Comparison of ENCODE assay signal across 16 mouse cellular contexts in genomic region chr3:81262801-81263200, GRCm38 (mm10).
"Had no signal": no experiment of that assay in that cellular context is flagged by ENCODE, and none has a peak within 500 bp of the region (broad histone marks: within the 10 kb centered on the region; RNA-seq: fewer than 3 reads in every experiment).

No protein-coding gene starts in this region.

- H3K27me3 ChIP-seq: lung, embryonic 15.5 days; megakaryocyte, embryonic 14.5 days; midbrain, embryonic 13.5 days; midbrain, embryonic 15.5 days; neural tube, embryonic 12.5 days; stomach, embryonic 15.5 days had no signal

- H3K9ac ChIP-seq: liver, postnatal 0 days; lung, embryonic 15.5 days; midbrain, embryonic 13.5 days; midbrain, embryonic 15.5 days; neural tube, embryonic 12.5 days; stomach, embryonic 15.5 days had no signal

- H3K4me2 ChIP-seq: lung, embryonic 15.5 days; midbrain, embryonic 11.5 days; midbrain, embryonic 13.5 days; midbrain, embryonic 15.5 days; neural tube, embryonic 12.5 days; stomach, embryonic 15.5 days had no signal

- DNase-seq: liver, postnatal 0 days; lung, adult 2 months; right cerebral cortex, postnatal 14 days; thymus, adult 2 months; thymus, postnatal 25 days; thymus, postnatal 4 days had no signal

- H3K36me3 ChIP-seq: lung, embryonic 15.5 days; midbrain, embryonic 13.5 days; midbrain, embryonic 15.5 days; neural tube, embryonic 12.5 days; stomach, embryonic 15.5 days had no signal

- H3K4me1 ChIP-seq: lung, embryonic 15.5 days; megakaryocyte, embryonic 14.5 days; midbrain, embryonic 13.5 days; midbrain, embryonic 15.5 days; neural tube, embryonic 12.5 days; stomach, embryonic 15.5 days had no signal

- H3K4me3 ChIP-seq: lung, embryonic 15.5 days; megakaryocyte, embryonic 14.5 days; midbrain, embryonic 13.5 days; midbrain, embryonic 15.5 days; neural tube, embryonic 12.5 days; stomach, embryonic 15.5 days had no signal

- ATAC-seq: liver, postnatal 0 days; lung, postnatal 0 days; midbrain, embryonic 13.5 days; midbrain, embryonic 15.5 days had no signal

- H3K27ac ChIP-seq: lung, embryonic 15.5 days; macrophage; midbrain, embryonic 13.5 days; midbrain, embryonic 15.5 days; neural tube, embryonic 12.5 days; stomach, embryonic 15.5 days; stomach, postnatal 0 days had no signal

- H3K9me3 ChIP-seq: lung, embryonic 15.5 days; megakaryocyte, embryonic 14.5 days; midbrain, embryonic 13.5 days; midbrain, embryonic 15.5 days; neural tube, embryonic 12.5 days; stomach, embryonic 15.5 days had no signal
